Mouse (Mus musculus): ENCODE measurements around the gene Xbp1.
A peak's percentile ranks its signal among the peaks of the same experiment; 100 is the strongest.
"Not testable (repeated sequence)": the region's sequence is repeated elsewhere in the genome, so short reads cannot be mapped to it uniquely, and the experiment has no call there.

The Xbp1 gene

GRCm38 (mm10) chr11:5530172-5530571 is 9.7 kb downstream of the Xbp1 start:
- DNase-seq: no peak

GRCm38 (mm10) chr11:5530717-5531116 is 10.3 kb downstream of the Xbp1 start:
- DNase-seq: no peak

- DNase-seq: no peak
Observed at GRCm38 (mm10) chr11:5533108-5533507, 12.6 kb downstream of the Xbp1 start.

- DNase-seq: not testable (repeated sequence)
Observed at GRCm38 (mm10) chr11:5537454-5537853, 17.0 kb downstream of the Xbp1 start.

GRCm38 (mm10) chr11:5540331-5540730 is 19.9 kb downstream of the Xbp1 start:
- DNase-seq: no peak

- peak; percentile 28 for DNase-seq
Observed at GRCm38 (mm10) chr11:5541230-5541798, 20.9 kb downstream of the Xbp1 start.

GRCm38 (mm10) chr11:5541799-5542481 is 21.5 kb downstream of the Xbp1 start, which contains the start of gene Ccdc117:
Ccdc117 (minus strand) TSS chr11:5542187.
- peak; percentile 94 for DNase-seq

GRCm38 (mm10) chr11:5542482-5543185 is 22.2 kb downstream of the Xbp1 start:
- no peak for DNase-seq

- DNase-seq: no peak
Observed at GRCm38 (mm10) chr11:5543281-5543680, 22.8 kb downstream of the Xbp1 start.

- DNase-seq: not testable (repeated sequence)
Observed at GRCm38 (mm10) chr11:5544709-5545108, 24.2 kb downstream of the Xbp1 start.

GRCm38 (mm10) chr11:5545457-5545856 is 25.0 kb downstream of the Xbp1 start:
- DNase-seq: no peak

- DNase-seq: no peak
Observed at GRCm38 (mm10) chr11:5546693-5547092, 26.2 kb downstream of the Xbp1 start.

GRCm38 (mm10) chr11:5551430-5551829 is 31.0 kb downstream of the Xbp1 start:
- no peak for DNase-seq

GRCm38 (mm10) chr11:5551931-5552330 is 31.5 kb downstream of the Xbp1 start:
- DNase-seq: no peak

GRCm38 (mm10) chr11:5560273-5560672 is 39.8 kb downstream of the Xbp1 start:
- no peak for DNase-seq

GRCm38 (mm10) chr11:5562625-5563268 is 42.3 kb downstream of the Xbp1 start:
- peak; percentile 57 for DNase-seq

- DNase-seq: no peak
Observed at GRCm38 (mm10) chr11:5563898-5564297, 43.4 kb downstream of the Xbp1 start.

GRCm38 (mm10) chr11:5565596-5565995 is 45.1 kb downstream of the Xbp1 start:
- DNase-seq: no peak

GRCm38 (mm10) chr11:5566506-5566905 is 46.0 kb downstream of the Xbp1 start:
- no peak for DNase-seq

- no peak for DNase-seq
Observed at GRCm38 (mm10) chr11:5567654-5568053, 47.2 kb downstream of the Xbp1 start.

- no peak for DNase-seq
Observed at GRCm38 (mm10) chr11:5568082-5568481, 47.6 kb downstream of the Xbp1 start.

- DNase-seq: no peak
Observed at GRCm38 (mm10) chr11:5569474-5569873, 49.0 kb downstream of the Xbp1 start, which contains the start of gene Ankrd36. Ankrd36 (plus strand) TSS chr11:5569684.

GRCm38 (mm10) chr11:5571856-5572255 is 51.4 kb downstream of the Xbp1 start:
- DNase-seq: no peak

Measured in embryo, embryonic 11 days (tissue).